9 mouse cellular contexts compared by ENCODE assay signal in genomic region chr19:36883119-36883518, GRCm38 (mm10). TPM values are rescaled to one million over a fixed set of nuclear protein-coding genes. Genes with fewer than 3 reads are reported as not detected.
DNase-seq lines count a peak whose midpoint lies in the region; ATAC-seq and TF ChIP-seq lines count a peak whose summit lies in the region.
"Had no signal": no experiment of that assay in that cellular context is flagged by ENCODE, and none has a peak within 500 bp of the region (broad histone marks: within the 10 kb centered on the region; RNA-seq: fewer than 3 reads in every experiment).

No protein-coding gene starts in this region.

- no peak for ATAC-seq in CD4-positive, CD25-positive, alpha-beta regulatory T cell, adult 4 months
- no peak for ATAC-seq in intestine, postnatal 0 days
- ATAC-seq in intestine, embryonic 15.5 days, result no peak
- 0 out of 2 replicates have a peak, but pooled peaks have one; percentile 32 for ATAC-seq in common myeloid progenitor, adult 5-6 weeks (replicated peaks; ENCODE audit: low read depth, poor library complexity, severe bottlenecking)
- 0 out of 2 replicates have a peak, but pooled peaks have one; percentile 23 for ATAC-seq in midbrain, embryonic 12.5 days (ENCODE audit: low FRiP score, low read depth)
- ATAC-seq in erythroblast, adult 5-6 weeks (replicated peaks; ENCODE audit: low FRiP score, poor library complexity, severe bottlenecking), result no peak

- no peak overlapping the region for H3K27ac ChIP-seq in intestine, postnatal 0 days (ENCODE audit: low read depth, low read length)
- H3K27ac ChIP-seq in intestine, embryonic 15.5 days, result no peak overlapping the region
- H3K27ac ChIP-seq in midbrain, embryonic 12.5 days (replicated peaks), result no peak overlapping the region
- H3K27ac ChIP-seq: limb, embryonic 15.5 days had no signal

- no peaks in the 10 kb centered on the region for H3K9me3 ChIP-seq in intestine, postnatal 0 days (ENCODE audit: control insufficient read depth)
- no peaks in the 10 kb centered on the region for H3K9me3 ChIP-seq in intestine, embryonic 15.5 days
- no peaks in the 10 kb centered on the region for H3K9me3 ChIP-seq in midbrain, embryonic 12.5 days
- H3K9me3 ChIP-seq: limb, embryonic 15.5 days had no signal

- no peak overlapping the region for H3K4me3 ChIP-seq in intestine, postnatal 0 days (ENCODE audit: low read depth, low read length)
- no peak overlapping the region for H3K4me3 ChIP-seq in intestine, embryonic 15.5 days (replicated peaks)
- no peak overlapping the region for H3K4me3 ChIP-seq in midbrain, embryonic 12.5 days
- H3K4me3 ChIP-seq: limb, embryonic 15.5 days had no signal

- DNase-seq in CD4-positive, CD25-positive, alpha-beta regulatory T cell, adult 2 months (ENCODE audit: low read depth, low spot score), result peak; percentile 65
- peak; percentile 68 for DNase-seq in 3T3-L1 (ENCODE audit: low read depth, low spot score)

- no peaks in the 10 kb centered on the region for H3K4me1 ChIP-seq in intestine, postnatal 0 days (replicated peaks; ENCODE audit: control insufficient read depth, insufficient read depth, low read length)
- no peaks in the 10 kb centered on the region for H3K4me1 ChIP-seq in intestine, embryonic 15.5 days (replicated peaks)
- H3K4me1 ChIP-seq in midbrain, embryonic 12.5 days, result no peaks in the 10 kb centered on the region
- H3K4me1 ChIP-seq: limb, embryonic 15.5 days had no signal

- no peak overlapping the region for H3K9ac ChIP-seq in intestine, postnatal 0 days (ENCODE audit: low read depth, low read length)
- H3K9ac ChIP-seq in intestine, embryonic 15.5 days, result no peak overlapping the region
- no peak overlapping the region for H3K9ac ChIP-seq in midbrain, embryonic 12.5 days (replicated peaks)
- H3K9ac ChIP-seq: limb, embryonic 15.5 days had no signal

- 81% methylated on average over 6 of the region's 6 CpGs for WGBS in intestine, postnatal 0 days
- WGBS in intestine, embryonic 15.5 days, result 80% methylated on average over 6 of the region's 6 CpGs
- WGBS in midbrain, embryonic 12.5 days, result 79% methylated on average over 6 of the region's 6 CpGs

- TF ChIP-seq CTCF in intestine, postnatal 0 days (IDR thresholded peaks at IDR 0.05; ENCODE audit: low read depth), result peak; percentile 57

- H3K36me3 ChIP-seq in intestine, postnatal 0 days (ENCODE audit: control insufficient read depth, insufficient read depth), result peaks cover 85% of the 10 kb centered on the region
- peaks cover 39% of the 10 kb centered on the region for H3K36me3 ChIP-seq in intestine, embryonic 15.5 days
- H3K36me3 ChIP-seq in midbrain, embryonic 12.5 days, result peaks cover 89% of the 10 kb centered on the region

- no peak overlapping the region for H3K4me2 ChIP-seq in intestine, postnatal 0 days (replicated peaks; ENCODE audit: low read depth)
- no peak overlapping the region for H3K4me2 ChIP-seq in intestine, embryonic 15.5 days (replicated peaks)
- H3K4me2 ChIP-seq in midbrain, embryonic 12.5 days (replicated peaks), result no peak overlapping the region
- H3K4me2 ChIP-seq: limb, embryonic 15.5 days had no signal

- H3K27me3 ChIP-seq in intestine, postnatal 0 days (replicated peaks; ENCODE audit: control insufficient read depth, insufficient read depth, low read length), result no peaks in the 10 kb centered on the region
- H3K27me3 ChIP-seq in intestine, embryonic 15.5 days (replicated peaks), result no peaks in the 10 kb centered on the region
- no peaks in the 10 kb centered on the region for H3K27me3 ChIP-seq in midbrain, embryonic 12.5 days
- H3K27me3 ChIP-seq: limb, embryonic 15.5 days had no signal

RNA-seq across cellular contexts. Expression of gene Fgfbp3, which starts 36.3 kb away (rescaled TPM):
- polyA plus RNA-seq in CD4-positive, CD25-positive, alpha-beta regulatory T cell, adult 4 months (2017; shearing (Covaris generic)), result not detected
- polyA plus RNA-seq in intestine, postnatal 0 days (2015; fragmentation: Nextera tagmentation; extraction: Ambion mirVana), result 2.7 and 2.9 TPM in 2 replicates
- 4.2 and 5.0 TPM in 2 replicates for polyA plus RNA-seq in intestine, embryonic 15.5 days (2015; fragmentation: Nextera tagmentation; extraction: Ambion mirVana)
- 4.6 and 5.9 TPM in 2 replicates for total RNA-seq in common myeloid progenitor, adult 5-6 weeks (2017)
- 51.7 and 54.4 TPM in 2 replicates for polyA plus RNA-seq in midbrain, embryonic 12.5 days (2016; fragmentation: Nextera tagmentation; extraction: Ambion mirVana)
- total RNA-seq in erythroblast, adult 5-6 weeks (2015; ENCODE audit: low replicate concordance), result 3.5 and 4.2 TPM in 2 replicates
- total RNA-seq in erythroblast, adult 5-6 weeks (2017; ENCODE audit: low replicate concordance), result 1.1 and 2.8 TPM in 2 replicates

RNA-seq across cellular contexts. Expression of gene Btaf1, which starts 42.8 kb away (rescaled TPM):
- 10 to 100 TPM in 1 of 2 experiments, 1 to 10 TPM in 1; 8.3 to 11.4 TPM for polyA plus RNA-seq in CD4-positive, CD25-positive, alpha-beta regulatory T cell, adult 4 months (2017; shearing (Covaris generic))
- polyA plus RNA-seq in intestine, postnatal 0 days (2015; fragmentation: Nextera tagmentation; extraction: Ambion mirVana), result 3.0 and 3.4 TPM in 2 replicates
- 8.3 and 9.1 TPM in 2 replicates for polyA plus RNA-seq in intestine, embryonic 15.5 days (2015; fragmentation: Nextera tagmentation; extraction: Ambion mirVana)
- total RNA-seq in common myeloid progenitor, adult 5-6 weeks (2017), result 81.9 and 95.0 TPM in 2 replicates
- 20.3 and 21.0 TPM in 2 replicates for polyA plus RNA-seq in midbrain, embryonic 12.5 days (2016; fragmentation: Nextera tagmentation; extraction: Ambion mirVana)
- 43.6 and 57.3 TPM in 2 replicates for total RNA-seq in erythroblast, adult 5-6 weeks (2015; ENCODE audit: low replicate concordance)
- total RNA-seq in erythroblast, adult 5-6 weeks (2017; ENCODE audit: low replicate concordance), result 117 and 148 TPM in 2 replicates

RNA-seq across cellular contexts. Expression of gene Tnks2, which starts 49.1 kb away (rescaled TPM):
- 10 to 100 TPM; 23.5 to 34.1 TPM for polyA plus RNA-seq in CD4-positive, CD25-positive, alpha-beta regulatory T cell, adult 4 months (2017; shearing (Covaris generic))
- polyA plus RNA-seq in intestine, postnatal 0 days (2015; fragmentation: Nextera tagmentation; extraction: Ambion mirVana), result 19.2 and 22.3 TPM in 2 replicates
- polyA plus RNA-seq in intestine, embryonic 15.5 days (2015; fragmentation: Nextera tagmentation; extraction: Ambion mirVana), result 40.7 and 40.9 TPM in 2 replicates
- total RNA-seq in common myeloid progenitor, adult 5-6 weeks (2017), result 93.1 and 106 TPM in 2 replicates
- polyA plus RNA-seq in midbrain, embryonic 12.5 days (2016; fragmentation: Nextera tagmentation; extraction: Ambion mirVana), result 85.6 and 105 TPM in 2 replicates
- 22.4 and 29.0 TPM in 2 replicates for total RNA-seq in erythroblast, adult 5-6 weeks (2015; ENCODE audit: low replicate concordance)
- 26.9 and 56.0 TPM in 2 replicates for total RNA-seq in erythroblast, adult 5-6 weeks (2017; ENCODE audit: low replicate concordance)

Comparison
In these comparisons a context has a peak if more than half of its experiments do, and no peak if none do; other contexts are left out.
1. ATAC-seq: peak in common myeloid progenitor, adult 5-6 weeks (single experiment) and midbrain, embryonic 12.5 days (single experiment); none in CD4-positive, CD25-positive, alpha-beta regulatory T cell, adult 4 months (single experiment), intestine, postnatal 0 days (single experiment), intestine, embryonic 15.5 days (single experiment) and erythroblast, adult 5-6 weeks (single experiment).